Mouse (Mus musculus) MEL (cell line): Measurements from ENCODE around the gene Atl3. TPM values are rescaled to one million over a fixed set of nuclear protein-coding genes. Genes with fewer than 3 reads are reported as not detected.

ENCODE experiments used
- DNase-seq: peaks from one replicate; pipeline ENCODE4 v3.0.0; 2011; ENCODE audit warnings: low read depth, low spot score
- H3K27ac ChIP-seq: 2 replicates; pipeline ENCODE4 v1.5.1; 2012; ENCODE audit warnings: low read depth, mild to moderate bottlenecking, control low read depth, low read length, moderate library complexity; ENCODE audit not compliant: control insufficient read depth
- H3K27me3 ChIP-seq, 2 experiments: fragments of 150-350 bp in 1 of 2; sonication (generic) in 1 of 2; 2 replicates each; pipeline ENCODE4 v1.6.1; 2012; ENCODE audit warnings: low read length in 2 of 2, mild to moderate bottlenecking in 2 of 2, improper control_type of control experiment in 1 of 2, moderate library complexity in 1 of 2; ENCODE audit not compliant: insufficient read depth in 2 of 2, control insufficient read depth in 1 of 2
- H3K36me3 ChIP-seq, 2 experiments: 2 replicates each; pipeline ENCODE4 v1.6.1; 2012 to 2014; ENCODE audit warnings: low read length in 2 of 2, improper control_type of control experiment in 1 of 2, inconsistent platforms in 1 of 2, mild to moderate bottlenecking in 1 of 2; ENCODE audit not compliant: insufficient read depth in 2 of 2, control insufficient read depth in 1 of 2
- H3K4me1 ChIP-seq, 2 experiments: fragments of 150-350 bp in 1 of 2; sonication (generic) in 1 of 2; 2 replicates each; pipeline ENCODE4 v1.6.1; 2012; ENCODE audit warnings: low read length in 2 of 2, improper control_type of control experiment in 1 of 2, mild to moderate bottlenecking in 1 of 2; ENCODE audit not compliant: insufficient read depth in 2 of 2, control insufficient read depth in 1 of 2
- H3K4me3 ChIP-seq, 2 experiments: fragments of 150-350 bp in 1 of 2; sonication (generic) in 1 of 2; 2 replicates each; pipeline ENCODE4 v1.5.1; 2012; ENCODE audit warnings: low read depth in 2 of 2, low read length in 2 of 2, mild to moderate bottlenecking in 2 of 2, moderate library complexity in 2 of 2, control low read depth in 1 of 2, improper control_type of control experiment in 1 of 2; ENCODE audit not compliant: control insufficient read depth in 1 of 2, insufficient read depth in 1 of 2
- H3K79me2 ChIP-seq: 2 replicates; pipeline ENCODE4 v1.6.1; 2012; ENCODE audit warnings: mild to moderate bottlenecking, low read length, moderate library complexity; ENCODE audit not compliant: control insufficient read depth, poor library complexity, insufficient read depth
- H3K9ac ChIP-seq: 2 replicates; pipeline ENCODE4 v1.6.1; 2012; ENCODE audit warnings: low read depth, mild to moderate bottlenecking, control low read depth, low read length, moderate library complexity; ENCODE audit not compliant: control insufficient read depth, poor library complexity, severe bottlenecking
- H3K9me3 ChIP-seq: fragments of 150-350 bp; sonication (generic); replicated peaks from 2 replicates; pipeline ENCODE4 v1.6.1; 2012; ENCODE audit warnings: mild to moderate bottlenecking, low read length, improper control_type of control experiment, moderate library complexity; ENCODE audit not compliant: insufficient read depth
- CHD1 ChIP-seq: IDR thresholded peaks from 2 replicates; pipeline ENCODE4 v1.6.1; 2012; ENCODE audit warnings: low read depth, mild to moderate bottlenecking, inconsistent platforms, low read length, improper control_type of control experiment
- CHD2 ChIP-seq: IDR thresholded peaks from 2 replicates; pipeline ENCODE4 v1.6.1; 2011; ENCODE audit warnings: low read length, improper control_type of control experiment
- CTCF ChIP-seq, 3 experiments: IDR thresholded peaks in 2 of 3; conservative IDR thresholded peaks in 1 of 3; 2 replicates each; pipeline ENCODE4 v1.5.1; 2011 to 2012; ENCODE audit warnings: low read length in 3 of 3, low read depth in 2 of 3, mild to moderate bottlenecking in 2 of 3, improper control_type of control experiment in 1 of 3, inconsistent platforms in 1 of 3, mixed read lengths in 1 of 3, moderate library complexity in 1 of 3; ENCODE audit not compliant: control insufficient read depth in 1 of 3, insufficient read depth in 1 of 3, poor library complexity in 1 of 3, severe bottlenecking in 1 of 3
- E2F4 ChIP-seq: IDR thresholded peaks from 2 replicates; pipeline ENCODE4 v1.6.1; 2011; ENCODE audit warnings: low read depth, low read length, improper control_type of control experiment, borderline replicate concordance
- EP300 ChIP-seq, 2 experiments: IDR thresholded peaks; 2 replicates each; pipeline ENCODE4 v1.6.1; 2011; ENCODE audit warnings: improper control_type of control experiment in 2 of 2, low read length in 2 of 2, low read depth in 1 of 2, mild to moderate bottlenecking in 1 of 2
- ETS1 ChIP-seq: IDR thresholded peaks from 2 replicates; pipeline ENCODE4 v1.6.1; 2012; ENCODE audit warnings: low read depth, mild to moderate bottlenecking, inconsistent platforms, low read length, improper control_type of control experiment, moderate library complexity
- GABPA ChIP-seq: IDR thresholded peaks from 2 replicates; pipeline ENCODE4 v1.6.1; 2012; ENCODE audit warnings: low read depth, mild to moderate bottlenecking, inconsistent platforms, low read length, improper control_type of control experiment, moderate library complexity
- GATA1 ChIP-seq: IDR thresholded peaks from 2 replicates; pipeline ENCODE4 v1.6.1; 2011; ENCODE audit warnings: low read depth, low read length, improper control_type of control experiment
- HCFC1 ChIP-seq: IDR thresholded peaks from 2 replicates; pipeline ENCODE4 v1.6.1; 2012; ENCODE audit warnings: low read depth, mild to moderate bottlenecking, inconsistent platforms, low read length, improper control_type of control experiment, moderate library complexity
- JUND ChIP-seq: IDR thresholded peaks from 2 replicates; pipeline ENCODE4 v1.6.1; 2011; ENCODE audit warnings: low read depth, mild to moderate bottlenecking, improper control_type of control experiment, low read length
- KAT2A ChIP-seq: conservative IDR thresholded peaks from 2 replicates; pipeline ENCODE4 v1.6.1; 2012; ENCODE audit warnings: low read depth, low read length, improper control_type of control experiment, inconsistent platforms
- MAX ChIP-seq: IDR thresholded peaks from 2 replicates; pipeline ENCODE4 v1.6.1; 2011; ENCODE audit warnings: low read length, improper control_type of control experiment
- MAZ ChIP-seq: IDR thresholded peaks from 2 replicates; pipeline ENCODE4 v1.6.1; 2012; ENCODE audit warnings: low read depth, mild to moderate bottlenecking, inconsistent platforms, low read length, improper control_type of control experiment
- MYC ChIP-seq: IDR thresholded peaks from 2 replicates; pipeline ENCODE4 v1.6.1; 2011; ENCODE audit warnings: low read depth, mild to moderate bottlenecking, low read length, improper control_type of control experiment, moderate library complexity
- NELFE ChIP-seq: IDR thresholded peaks from 2 replicates; pipeline ENCODE4 v1.6.1; 2011; ENCODE audit warnings: low read depth, low read length, improper control_type of control experiment
- NRF1 ChIP-seq: IDR thresholded peaks from 2 replicates; pipeline ENCODE4 v1.6.1; 2014; ENCODE audit warnings: low read depth, mild to moderate bottlenecking, inconsistent platforms, low read length, improper control_type of control experiment, moderate library complexity; ENCODE audit not compliant: poor library complexity, insufficient read depth, severe bottlenecking
- POLR2A ChIP-seq, 2 experiments: IDR thresholded peaks; 2 replicates each; pipeline ENCODE4 v1.6.1; 2011 to 2012; ENCODE audit warnings: low read length in 2 of 2, mild to moderate bottlenecking in 2 of 2, control low read depth in 1 of 2, improper control_type of control experiment in 1 of 2, low read depth in 1 of 2, moderate library complexity in 1 of 2; ENCODE audit not compliant: control insufficient read depth in 1 of 2, insufficient read depth in 1 of 2, poor library complexity in 1 of 2
- POLR2AphosphoS5 ChIP-seq: IDR thresholded peaks from 2 replicates; pipeline ENCODE4 v1.6.1; 2012; ENCODE audit warnings: low read depth, borderline replicate concordance, mild to moderate bottlenecking, inconsistent platforms, low read length, moderate library complexity, mixed read lengths
- RAD21 ChIP-seq: IDR thresholded peaks from 2 replicates; pipeline ENCODE4 v1.6.1; 2011; ENCODE audit warnings: mild to moderate bottlenecking, low read depth, low read length, improper control_type of control experiment
- RCOR1 ChIP-seq: IDR thresholded peaks from 2 replicates; pipeline ENCODE4 v1.6.1; 2012; ENCODE audit warnings: low read depth, mild to moderate bottlenecking, inconsistent platforms, low read length, improper control_type of control experiment
- SIN3A ChIP-seq: IDR thresholded peaks from 2 replicates; pipeline ENCODE4 v1.6.1; 2012; ENCODE audit warnings: low read length, improper control_type of control experiment, inconsistent platforms
- TBP ChIP-seq: IDR thresholded peaks from 2 replicates; pipeline ENCODE4 v1.8.0; 2011; ENCODE audit warnings: low read depth, low read length, improper control_type of control experiment
- TCF12 ChIP-seq: IDR thresholded peaks from 2 replicates; pipeline ENCODE4 v1.6.1; 2014; ENCODE audit warnings: low read depth, mild to moderate bottlenecking, inconsistent platforms, low read length, improper control_type of control experiment, moderate library complexity
- UBTF ChIP-seq: IDR thresholded peaks from 2 replicates; pipeline ENCODE4 v1.6.1; 2012; ENCODE audit warnings: low read depth, mild to moderate bottlenecking, inconsistent platforms, low read length, improper control_type of control experiment, moderate library complexity, borderline replicate concordance; ENCODE audit not compliant: insufficient read depth
- USF1 ChIP-seq: IDR thresholded peaks from 2 replicates; pipeline ENCODE4 v1.6.1; 2014; ENCODE audit warnings: low read depth, mild to moderate bottlenecking, inconsistent platforms, low read length, improper control_type of control experiment, moderate library complexity
- ZC3H11A ChIP-seq: IDR thresholded peaks from 2 replicates; pipeline ENCODE4 v1.6.1; 2012; ENCODE audit warnings: low read depth, mild to moderate bottlenecking, inconsistent platforms, low read length, improper control_type of control experiment
- ZKSCAN1 ChIP-seq: IDR thresholded peaks from 2 replicates; pipeline ENCODE4 v1.6.1; 2012; ENCODE audit warnings: low read depth, mild to moderate bottlenecking, inconsistent platforms, low read length, improper control_type of control experiment, moderate library complexity
- ZMIZ1 ChIP-seq: IDR thresholded peaks from 2 replicates; pipeline ENCODE4 v1.6.1; 2012; ENCODE audit warnings: low read depth, mild to moderate bottlenecking, inconsistent platforms, low read length, improper control_type of control experiment, moderate library complexity
- ZNF384 ChIP-seq: IDR thresholded peaks from 2 replicates; pipeline ENCODE4 v1.6.1; 2012; ENCODE audit warnings: low read depth, mild to moderate bottlenecking, inconsistent platforms, low read length, improper control_type of control experiment
- polyA plus RNA-seq, 2 experiments: library from polyadenylated mRNA; stranded (reverse) in 1 of 2; unstranded in 1 of 2; fragments of >175 nt in 1 of 2; fragments of >200 nt in 1 of 2; gene quantifications; 2 replicates each; pipeline versions ENCODE4 v1.2.1 to v1.2.4; 2012; ENCODE audit warnings: low replicate concordance in 2 of 2, low read depth in 1 of 2; ENCODE audit not compliant: insufficient read length in 2 of 2, insufficient read depth in 1 of 2, missing spikeins in 1 of 2
- total RNA-seq: library from RNA; depleted of rRNA; stranded (reverse); fragments of 300-350 nt; gene quantifications from 2 replicates; pipeline ENCODE4 v1.2.3, GENCODE M21; 2012

Gene Atl3
- total and polyA plus RNA-seq, 3 experiments, result 15.3 to 16.4 TPM; not detected in 1

GRCm38 (mm10) chr19:7557328-7557822, 63.5 kb downstream of the Atl3 start, which contains the start of gene Pla2g16:
Gene Pla2g16 (plus strand): TSS chr19:7557459.
- Histone ChIP-seq H3K9me3 (no peaks in the 10 kb centered on the region), H3K36me3 (peaks cover 0 to 10% of the 10 kb centered on the region in 2 experiments; a peak in 2 of 4 replicates), H3K4me3 (peak within 1 kb of the TSS; percentile 65 to 83), H3K9ac (peak within 1 kb of the TSS; percentile 76), H3K79me2 (peaks cover 3% of the 10 kb centered on the region; the same call in 1 of the 2 replicates), H3K27me3 (no peaks in the 10 kb centered on the region), H3K27ac (peak within 1 kb of the TSS; percentile 2; the same call in 1 of the 2 replicates), H3K4me1 (peaks cover 11 to 19% of the 10 kb centered on the region in 2 experiments)
- TF ChIP-seq MAX, result peak; percentile 67
- TF ChIP-seq MAZ, result peak; percentile 17; the same call in 1 of the 2 replicates
- no peak for TF ChIP-seq USF1
- TF ChIP-seq ZMIZ1, result 0 out of 2 replicates have a peak, but pooled peaks have one; percentile 45
- no peak for TF ChIP-seq TCF12
- no peak for TF ChIP-seq GATA1
- no peak for TF ChIP-seq JUND
- no peak for TF ChIP-seq HCFC1
- TF ChIP-seq SIN3A, result 0 out of 2 replicates have a peak, but pooled peaks have one; percentile 15
- no peak for TF ChIP-seq UBTF
- TF ChIP-seq POLR2AphosphoS5, result no peak
- no peak for TF ChIP-seq ZC3H11A
- TF ChIP-seq TBP, result 0 out of 2 replicates have a peak, but pooled peaks have one; percentile 45
- no peak for TF ChIP-seq ETS1
- TF ChIP-seq NRF1, result no peak
- TF ChIP-seq ZNF384, result 0 out of 2 replicates have a peak, but pooled peaks have one; percentile 4
- TF ChIP-seq KAT2A, result no peak
- TF ChIP-seq CHD2, result no peak
- peak in 1 of 3 experiments; percentile 10; a peak in 3 of 6 replicates for TF ChIP-seq CTCF (IDR thresholded peaks at IDR 0.05 in 2 of 3, conservative IDR thresholded peaks at IDR 0.05 in 1 of 3; ENCODE audit: control insufficient read depth in 1 of 3, insufficient read depth in 1 of 3, low read depth in 2 of 3, low read length in 3 of 3, poor library complexity in 1 of 3, severe bottlenecking in 1 of 3)
- no peak for TF ChIP-seq RCOR1
- TF ChIP-seq GABPA, result no peak
- no peak for TF ChIP-seq E2F4
- no peak for TF ChIP-seq EP300 (IDR thresholded peaks at IDR 0.05; ENCODE audit: low read depth in 1 of 2, low read length in 2 of 2)
- TF ChIP-seq ZKSCAN1, result no peak
- no peak for TF ChIP-seq MYC
- peak; percentile 55 for TF ChIP-seq NELFE
- TF ChIP-seq RAD21, result no peak
- TF ChIP-seq POLR2A (IDR thresholded peaks at IDR 0.05; ENCODE audit: control insufficient read depth in 1 of 2, insufficient read depth in 1 of 2, low read depth in 1 of 2, low read length in 2 of 2, poor library complexity in 1 of 2), result peak; percentile 37 to 67; a peak in 3 of 4 replicates
- TF ChIP-seq CHD1, result no peak
- DNase-seq, result peak; percentile 89
